Mouse (Mus musculus): ENCODE data around the gene Kpna1. TPM values are rescaled to one million over a fixed set of nuclear protein-coding genes. Genes with fewer than 3 reads are reported as not detected.
"Not testable (repeated sequence)": the region's sequence is repeated elsewhere in the genome, so short reads cannot be mapped to it uniquely, and the experiment has no call there.

Kpna1 gene
- 46.2 and 46.6 TPM in 2 replicates for polyA plus RNA-seq (2012; rRNA removed)

GRCm38 (mm10) chr16:35978450-35978849, at the start of gene Kpna1:
Gene Kpna1 (plus strand): TSS chr16:35978750.
- not testable (repeated sequence) for H3K27ac ChIP-seq (ENCODE audit: insufficient read depth, low read length); DNase-seq; H3K4me3 ChIP-seq (replicated peaks; ENCODE audit: insufficient read depth, low read depth, low read length); H3K27me3 ChIP-seq (ENCODE audit: control insufficient read depth, insufficient read depth, low read length); H3K4me1 ChIP-seq (ENCODE audit: control insufficient read depth, insufficient read depth, low read length)
- WGBS, result 95% methylated on average over 1 of the region's 1 CpGs

GRCm38 (mm10) chr16:35932179-35933055, 46.1 kb upstream of the Kpna1 start:
- H3K27ac ChIP-seq (ENCODE audit: insufficient read depth, low read length), result no peak overlapping the region
- 82% methylated on average over 19 of the region's 19 CpGs for WGBS
- TF ChIP-seq POLR2A (IDR thresholded peaks at IDR 0.05; ENCODE audit: borderline replicate concordance, insufficient read depth, low read length) (no peak), CTCF (IDR thresholded peaks at IDR 0.05; ENCODE audit: borderline replicate concordance, insufficient read depth, low read depth, low read length) (no peak)

GRCm38 (mm10) chr16:35933181-35933580, 45.4 kb upstream of the Kpna1 start:
- Histone ChIP-seq H3K27ac (ENCODE audit: insufficient read depth, low read length) (no peak overlapping the region), H3K4me3 (replicated peaks; ENCODE audit: insufficient read depth, low read depth, low read length) (no peak overlapping the region), H3K27me3 (ENCODE audit: control insufficient read depth, insufficient read depth, low read length) (no peaks in the 10 kb centered on the region), H3K4me1 (ENCODE audit: control insufficient read depth, insufficient read depth, low read length) (no peaks in the 10 kb centered on the region)
- 90% methylated on average over 10 of the region's 10 CpGs for WGBS
- TF ChIP-seq CTCF (IDR thresholded peaks at IDR 0.05; ENCODE audit: borderline replicate concordance, insufficient read depth, low read depth, low read length), result no peak
- TF ChIP-seq POLR2A (IDR thresholded peaks at IDR 0.05; ENCODE audit: borderline replicate concordance, insufficient read depth, low read length), result no peak
- DNase-seq, result no peak

More at GRCm38 (mm10) chr16:35932179-35933055, 46.1 kb upstream of the Kpna1 start:
- DNase-seq, result no peak
- Histone ChIP-seq H3K4me1 (ENCODE audit: control insufficient read depth, insufficient read depth, low read length) (no peaks in the 10 kb centered on the region), H3K4me3 (replicated peaks; ENCODE audit: insufficient read depth, low read depth, low read length) (no peak overlapping the region), H3K27me3 (ENCODE audit: control insufficient read depth, insufficient read depth, low read length) (no peaks in the 10 kb centered on the region)

GRCm38 (mm10) chr16:35938211-35939151, 40.1 kb upstream of the Kpna1 start, which contains the start of the genes Parp9 and Dtx3l:
Gene Parp9 (plus strand): TSS chr16:35938470.
Gene Dtx3l (minus strand): TSS chr16:35939151.
- Histone ChIP-seq H3K27me3 (ENCODE audit: control insufficient read depth, insufficient read depth, low read length) (no peaks in the 10 kb centered on the region), H3K4me3 (replicated peaks; ENCODE audit: insufficient read depth, low read depth, low read length) (peak within 1 kb of the TSS; percentile 63), H3K4me1 (ENCODE audit: control insufficient read depth, insufficient read depth, low read length) (no peaks in the 10 kb centered on the region), H3K27ac (ENCODE audit: insufficient read depth, low read length) (no peak within 1 kb of the TSS)
- 2% methylated on average over 52 of the region's 52 CpGs for WGBS
- peak; percentile 33 to 56 for DNase-seq
- no peak for TF ChIP-seq POLR2A (IDR thresholded peaks at IDR 0.05; ENCODE audit: borderline replicate concordance, insufficient read depth, low read length)
- TF ChIP-seq CTCF (IDR thresholded peaks at IDR 0.05; ENCODE audit: borderline replicate concordance, insufficient read depth, low read depth, low read length), result no peak

- 11% methylated on average over 6 of the region's 6 CpGs for WGBS
- Histone ChIP-seq H3K4me3 (replicated peaks; ENCODE audit: insufficient read depth, low read depth, low read length) (peak overlapping the region; percentile 63), H3K4me1 (ENCODE audit: control insufficient read depth, insufficient read depth, low read length) (no peaks in the 10 kb centered on the region), H3K27me3 (ENCODE audit: control insufficient read depth, insufficient read depth, low read length) (no peaks in the 10 kb centered on the region), H3K27ac (ENCODE audit: insufficient read depth, low read length) (no peak overlapping the region)
- DNase-seq, result no peak
- no peak for TF ChIP-seq CTCF (IDR thresholded peaks at IDR 0.05; ENCODE audit: borderline replicate concordance, insufficient read depth, low read depth, low read length)
- TF ChIP-seq POLR2A (IDR thresholded peaks at IDR 0.05; ENCODE audit: borderline replicate concordance, insufficient read depth, low read length), result no peak
These were observed 39.3 kb upstream of the Kpna1 start for GRCm38 (mm10) chr16:35939261-35939660.

- no peak overlapping the region for H3K4me3 ChIP-seq (replicated peaks; ENCODE audit: insufficient read depth, low read depth, low read length)
- DNase-seq, result peak; percentile 57 to 68
- TF ChIP-seq CTCF (IDR thresholded peaks at IDR 0.05; ENCODE audit: borderline replicate concordance, insufficient read depth, low read depth, low read length) (peak; percentile 55; the same call in 1 of the 2 replicates), POLR2A (IDR thresholded peaks at IDR 0.05; ENCODE audit: borderline replicate concordance, insufficient read depth, low read length) (no peak)
These were observed 38.9 kb upstream of the Kpna1 start for GRCm38 (mm10) chr16:35939690-35940089.

GRCm38 (mm10) chr16:35941382-35941781, 37.2 kb upstream of the Kpna1 start:
- H3K4me1 ChIP-seq (ENCODE audit: control insufficient read depth, insufficient read depth, low read length), result no peaks in the 10 kb centered on the region
- H3K27ac ChIP-seq (ENCODE audit: insufficient read depth, low read length), result no peak overlapping the region
- 87% methylated on average over 7 of the region's 7 CpGs for WGBS
- H3K4me3 ChIP-seq (replicated peaks; ENCODE audit: insufficient read depth, low read depth, low read length), result no peak overlapping the region
- TF ChIP-seq POLR2A (IDR thresholded peaks at IDR 0.05; ENCODE audit: borderline replicate concordance, insufficient read depth, low read length) (no peak), CTCF (IDR thresholded peaks at IDR 0.05; ENCODE audit: borderline replicate concordance, insufficient read depth, low read depth, low read length) (no peak)
- DNase-seq, result no peak
- H3K27me3 ChIP-seq (ENCODE audit: control insufficient read depth, insufficient read depth, low read length), result no peaks in the 10 kb centered on the region

More at GRCm38 (mm10) chr16:35939690-35940089, 38.9 kb upstream of the Kpna1 start:
- Histone ChIP-seq H3K27ac (ENCODE audit: insufficient read depth, low read length) (no peak overlapping the region), H3K4me1 (ENCODE audit: control insufficient read depth, insufficient read depth, low read length) (no peaks in the 10 kb centered on the region), H3K27me3 (ENCODE audit: control insufficient read depth, insufficient read depth, low read length) (no peaks in the 10 kb centered on the region)
- WGBS, result 20% methylated on average over 9 of the region's 9 CpGs

Data from cerebellum, adult 2 months (tissue).